In the genomic region with DNA sequence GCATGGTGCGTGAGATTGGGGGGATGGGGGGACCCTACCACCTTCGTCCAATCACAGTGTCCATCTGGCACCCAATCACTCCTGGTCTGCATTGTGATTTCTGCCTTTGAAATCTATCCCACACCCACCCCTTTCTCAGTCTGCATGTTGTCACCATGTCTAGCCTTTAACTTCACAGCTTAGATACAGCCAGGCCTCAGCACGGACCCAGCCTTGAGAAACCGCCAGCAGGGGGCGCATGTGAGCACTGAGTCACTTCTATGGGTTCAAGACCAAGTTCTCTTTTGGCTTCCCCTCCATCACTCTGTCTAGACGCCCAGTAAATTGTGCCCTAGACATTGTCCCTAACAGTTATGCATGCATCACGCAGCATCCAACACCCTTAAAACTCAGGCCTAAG, we compare ENCODE assay signal across 9 mouse cellular contexts. TPM values are rescaled to one million over a fixed set of nuclear protein-coding genes. Genes with fewer than 3 reads are reported as not detected.
A peak's percentile ranks its signal among the peaks of the same experiment; 100 is the strongest.
DNase-seq lines count a peak whose midpoint lies in the region; TF ChIP-seq lines count a peak whose summit lies in the region.
"Had no signal": no experiment of that assay in that cellular context is flagged by ENCODE, and none has a peak within 500 bp of the region (broad histone marks: within the 10 kb centered on the region; RNA-seq: fewer than 3 reads in every experiment).

No protein-coding gene starts in this region.

- no peaks in the 10 kb centered on the region for H3K27me3 ChIP-seq in testis, adult 2 months (ENCODE audit: control insufficient read depth, insufficient read depth, low read length)

- peak; percentile 77 for DNase-seq in gastrocnemius, adult 2 months
- DNase-seq in gastrocnemius, adult 8-10 months (ENCODE audit: low spot score in 2 of 2), result no peak
- DNase-seq in right cerebral cortex, postnatal 14 days, result peak; percentile 76
- DNase-seq in right cerebral cortex, postnatal 25 days, result no peak
- DNase-seq in cerebellum, postnatal 10 days, result peak; percentile 85 to 90
- DNase-seq in heart, postnatal 14 days, result peak; percentile 74 to 83
- DNase-seq in lung, postnatal 14 days, result peak; percentile 81

- no peak overlapping the region; the same call in none of the 2 replicates for H3K4me3 ChIP-seq in gastrocnemius, adult 2 months
- no peak overlapping the region for H3K4me3 ChIP-seq in testis, adult 2 months (ENCODE audit: control insufficient read depth, low read depth, low read length)

- peak; percentile 90 for TF ChIP-seq CTCF in gastrocnemius, adult 2 months (IDR thresholded peaks at IDR 0.05)
- peak; percentile 78 for TF ChIP-seq CTCF in testis, adult 2 months (IDR thresholded peaks at IDR 0.05; ENCODE audit: control insufficient read depth, insufficient read depth, insufficient replicate concordance, low read depth, low read length)

- H3K27ac ChIP-seq in gastrocnemius, adult 2 months, result no peak overlapping the region
- no peak overlapping the region for H3K27ac ChIP-seq in testis, adult 2 months (ENCODE audit: control insufficient read depth, insufficient read depth, low read depth, low read length)

- no peaks in the 10 kb centered on the region for H3K36me3 ChIP-seq in testis, adult 2 months (ENCODE audit: control insufficient read depth, insufficient read depth, low read length)

- TF ChIP-seq POLR2A in testis, adult 2 months (IDR thresholded peaks at IDR 0.05; ENCODE audit: control insufficient read depth, low read depth, low read length), result no peak

- intact Hi-C loops in gastrocnemius, adult 2 months (cut with DNase I), result loop anchor here (2.0 to 10.0 kb wide), 2 partner anchors 123 to 203 kb away; no protein-coding TSS in a partner anchor
- intact Hi-C loops in heart, postnatal 14 days (cut with DNase I), result loop anchor here (1.0 kb wide), 2 partner anchors 27 to 123 kb away; no protein-coding TSS in a partner anchor

- H3K4me1 ChIP-seq in testis, adult 2 months (ENCODE audit: control insufficient read depth, insufficient read depth, low read length), result peaks cover 16% of the 10 kb centered on the region

RNA-seq across cellular contexts. Expression of gene Sema6b, which starts 8.3 kb away (rescaled TPM):
- total RNA-seq in gastrocnemius, adult 2 months (2021), result 1 to 10 TPM; 1.9 to 3.2 TPM
- 1 to 10 TPM; 1.4 to 2.7 (median 1.9) TPM for total RNA-seq in gastrocnemius, adult 8-10 months (2022)
- total RNA-seq in heart, postnatal 14 days (2021), result 10 to 100 TPM; 14.5 to 14.7 TPM
- 0.28 and 0.63 TPM in 2 replicates for polyA plus RNA-seq in testis, adult 2 months (2012; rRNA removed)

RNA-seq across cellular contexts. Expression of gene Lrg1, which starts 10.0 kb away (rescaled TPM):
- 10 to 100 TPM; 13.2 to 25.5 TPM for total RNA-seq in gastrocnemius, adult 2 months (2021)
- total RNA-seq in gastrocnemius, adult 8-10 months (2022), result 10 to 100 TPM; 10.7 to 24.5 (median 13.9) TPM
- total RNA-seq in heart, postnatal 14 days (2021), result 10 to 100 TPM; 36.7 to 45.8 TPM
- 3.7 and 5.7 TPM in 2 replicates for polyA plus RNA-seq in testis, adult 2 months (2012; rRNA removed)
- polyA plus RNA-seq: stomach, embryonic 14.5 days had no signal

RNA-seq across cellular contexts. Expression of gene Plin5, which starts 14.4 kb away (rescaled TPM):
- total RNA-seq in gastrocnemius, adult 2 months (2021), result 10 to 100 TPM; 22.9 to 55.7 TPM
- total RNA-seq in gastrocnemius, adult 8-10 months (2022), result 10 to 100 TPM; 16.5 to 31.3 (median 22.8) TPM
- total RNA-seq in heart, postnatal 14 days (2021), result 100 to 1,000 TPM; 154 to 166 TPM
- 1.7 and 2.7 TPM in 2 replicates for polyA plus RNA-seq in testis, adult 2 months (2012; rRNA removed)

RNA-seq across cellular contexts. Expression of gene Plin4, which starts 22.2 kb away (rescaled TPM):
- total RNA-seq in gastrocnemius, adult 2 months (2021), result 100 to 1,000 TPM; 255 to 281 TPM
- total RNA-seq in gastrocnemius, adult 8-10 months (2022), result 100 to 1,000 TPM; 133 to 313 (median 179) TPM
- 100 to 1,000 TPM; 125 to 147 TPM for total RNA-seq in heart, postnatal 14 days (2021)
- polyA plus RNA-seq in testis, adult 2 months (2012; rRNA removed), result 1.5 and 4.2 TPM in 2 replicates

RNA-seq across cellular contexts. Expression of gene Tnfaip8l1, which starts 30.5 kb away (rescaled TPM):
- total RNA-seq in gastrocnemius, adult 2 months (2021), result under 1 TPM; 0.25 to 0.43 TPM
- under 1 TPM; 0.12 to 0.54 (median 0.25) TPM for total RNA-seq in gastrocnemius, adult 8-10 months (2022)
- 1 to 10 TPM; 3.5 to 5.1 TPM for total RNA-seq in heart, postnatal 14 days (2021)
- polyA plus RNA-seq in testis, adult 2 months (2012; rRNA removed), result 0.29 and 0.31 TPM in 2 replicates

Comparison
In these comparisons a context has a peak if more than half of its experiments do, and no peak if none do; other contexts are left out.
1. DNase-seq: peak in gastrocnemius, adult 2 months (single experiment), right cerebral cortex, postnatal 14 days (single experiment), cerebellum, postnatal 10 days (2 of 2), heart, postnatal 14 days (2 of 2) and lung, postnatal 14 days (single experiment); none in gastrocnemius, adult 8-10 months (0 of 2) and right cerebral cortex, postnatal 25 days (single experiment).